Mouse (Mus musculus) lung, postnatal 14 days (tissue): Measurements from ENCODE around the gene Ptafr.
A peak's percentile ranks its signal among the peaks of the same experiment; 100 is the strongest.

Experiments
- DNase-seq: peaks from one replicate; pipeline ENCODE4 v3.0.0; 2021

Gene Ptafr

DNA sequence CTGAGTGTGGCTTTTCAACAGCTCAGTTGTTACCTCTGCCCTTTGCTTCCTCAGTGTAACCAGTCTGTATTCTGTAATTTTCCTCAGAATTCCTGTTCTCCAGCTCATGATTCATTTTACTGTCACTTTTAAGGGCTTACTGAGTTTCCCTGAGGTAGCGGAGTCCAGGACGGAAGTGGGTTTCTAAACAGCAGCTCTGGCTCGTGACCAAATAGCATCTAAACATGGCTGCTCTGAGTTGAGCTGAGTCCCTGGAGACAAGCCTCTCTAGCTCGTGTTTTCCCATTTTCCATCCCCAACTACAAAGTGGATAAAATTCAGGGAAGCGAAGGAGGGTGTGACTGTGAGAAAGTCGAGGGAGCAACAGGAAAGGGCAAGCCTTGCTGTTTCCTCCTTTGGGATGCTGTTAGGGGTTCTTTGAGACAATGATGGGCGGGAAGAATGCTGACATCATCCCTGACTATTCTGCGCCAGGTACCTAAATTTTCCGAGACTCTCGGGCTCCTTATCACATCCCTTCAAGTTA, 55.0 kb downstream of the Ptafr start:
- DNase-seq: peak; percentile 28

- no peak for DNase-seq
Observed at GRCm38 (mm10) chr4:132620134-132620533, 56.3 kb downstream of the Ptafr start.

- no peak for DNase-seq
Observed at GRCm38 (mm10) chr4:132621287-132622068, 57.6 kb downstream of the Ptafr start.

DNA sequence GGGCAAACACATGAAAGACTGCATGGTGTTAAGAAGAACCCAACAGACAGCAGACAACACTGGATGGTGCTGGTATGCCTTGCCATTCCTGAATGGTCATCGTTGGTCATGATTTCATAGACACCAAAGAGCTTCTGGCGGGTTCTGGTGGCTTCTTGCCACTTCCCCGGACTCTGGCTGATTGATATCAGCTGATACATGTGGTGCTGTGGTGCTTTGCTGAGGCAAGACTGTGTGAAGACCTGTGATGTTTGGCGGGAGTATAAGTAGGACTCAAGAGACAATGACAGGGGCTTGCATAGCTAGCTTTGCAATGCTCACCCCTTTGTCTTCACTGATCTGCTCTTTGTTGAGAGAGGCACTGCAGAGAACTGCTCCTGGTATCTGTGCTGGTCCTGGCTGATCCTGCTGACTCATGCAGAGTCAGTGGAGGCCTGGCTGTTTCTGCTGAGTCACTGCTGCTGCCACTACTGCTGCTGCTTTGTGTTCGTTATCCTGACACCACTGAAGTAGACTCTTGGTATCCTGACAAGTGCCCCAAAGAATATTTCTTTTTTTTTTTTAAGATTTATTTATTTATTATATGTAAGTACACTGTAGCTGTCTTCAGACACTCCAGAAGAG, 60.3 kb downstream of the Ptafr start:
- no peak for DNase-seq

DNA sequence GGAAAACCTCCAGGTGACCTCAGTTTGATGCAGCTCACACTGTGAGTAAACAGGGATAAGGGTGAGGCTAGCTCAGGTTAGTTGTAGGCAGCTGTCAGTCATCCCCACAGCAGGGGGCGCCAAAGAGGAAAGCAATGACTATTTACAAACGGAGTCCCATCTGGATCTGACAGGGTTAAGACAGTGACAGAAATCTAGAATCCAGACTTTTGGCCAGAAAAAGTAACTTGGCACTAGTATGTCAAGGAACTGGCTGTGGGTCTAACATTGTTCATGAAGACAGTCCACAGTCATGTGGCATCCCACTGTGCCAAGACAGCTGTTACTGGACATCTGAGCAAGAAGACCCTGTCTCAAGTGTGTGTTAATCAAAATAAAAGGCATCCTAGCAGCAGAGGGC, 65.0 kb downstream of the Ptafr start:
- peak; percentile 71 for DNase-seq
